Mouse (Mus musculus): ENCODE results near the gene Arsb. TPM values are rescaled to one million over a fixed set of nuclear protein-coding genes. Genes with fewer than 3 reads are reported as not detected.
A peak's percentile ranks its signal among the peaks of the same experiment; 100 is the strongest.

Gene Arsb
- polyA plus RNA-seq, 1 experiment from 2014 or later = 11.9 TPM

GRCm38 (mm10) chr13:93919536-93919935 is 148.1 kb downstream of the Arsb start:
- no peaks in the 10 kb centered on the region; the same call in 1 of the 2 replicates for H3K4me1 ChIP-seq (replicated peaks; ENCODE audit: insufficient read depth, low read length)
- no peak overlapping the region for H3K4me2 ChIP-seq (ENCODE audit: low read length)
- H3K36me3 ChIP-seq (ENCODE audit: insufficient read depth, low read length) = no peaks in the 10 kb centered on the region
- 33% methylated on average over 3 of the region's 3 CpGs for WGBS
- DNase-seq (ENCODE audit: low spot score) (no peak), ATAC-seq (replicated peaks; ENCODE audit: low FRiP score, low read depth) (no peak)
- H3K9ac ChIP-seq (ENCODE audit: low read depth, low read length) = no peak overlapping the region
- H3K9me3 ChIP-seq (replicated peaks; ENCODE audit: low read length) = no peaks in the 10 kb centered on the region
- H3K27ac ChIP-seq = no peak overlapping the region
- no peak for TF ChIP-seq CTCF (IDR thresholded peaks at IDR 0.05; ENCODE audit: low read depth)
- no peaks in the 10 kb centered on the region for H3K27me3 ChIP-seq (ENCODE audit: insufficient read depth, low read length)
- H3K4me3 ChIP-seq (replicated peaks; ENCODE audit: low read depth, low read length) = no peak overlapping the region

- DNase-seq (ENCODE audit: low spot score) (no peak), ATAC-seq (replicated peaks; ENCODE audit: low FRiP score, low read depth) (no peak)
- peaks cover 3% of the 10 kb centered on the region; the same call in 1 of the 2 replicates for H3K4me1 ChIP-seq (replicated peaks; ENCODE audit: insufficient read depth, low read length)
These were observed 148.8 kb downstream of the Arsb start for GRCm38 (mm10) chr13:93920080-93920785.

DNA sequence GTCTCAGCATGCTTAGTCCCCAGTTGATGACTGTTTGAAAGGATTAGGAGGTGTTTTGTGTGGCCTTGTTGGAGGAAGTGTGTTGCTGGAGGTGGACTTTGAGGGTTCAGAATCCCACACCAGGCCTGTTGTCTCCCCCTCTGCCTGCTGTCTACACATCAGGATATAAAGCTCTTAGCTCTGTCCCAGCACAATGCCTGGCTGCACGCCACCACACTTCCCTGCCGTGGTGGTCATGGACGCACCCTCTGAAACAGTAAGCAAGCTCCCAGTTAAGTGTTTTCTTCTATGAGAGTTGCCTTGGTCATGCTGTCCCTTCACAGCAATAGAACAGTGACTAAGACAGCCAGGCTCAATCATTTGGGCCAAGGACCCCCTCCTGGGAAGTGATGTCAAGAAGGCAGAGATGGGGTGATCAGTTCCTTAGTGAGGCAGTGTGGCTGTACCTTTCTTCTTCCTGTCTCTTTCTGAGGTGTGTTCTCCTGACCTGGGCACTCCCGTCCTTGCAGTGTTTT is 149.4 kb downstream of the Arsb start:
- Histone ChIP-seq H3K9me3 (replicated peaks; ENCODE audit: low read length) (no peaks in the 10 kb centered on the region), H3K4me3 (replicated peaks; ENCODE audit: low read depth, low read length) (no peak overlapping the region), H3K9ac (ENCODE audit: low read depth, low read length) (no peak overlapping the region), H3K4me2 (ENCODE audit: low read length) (no peak overlapping the region), H3K27ac (no peak overlapping the region), H3K27me3 (ENCODE audit: insufficient read depth, low read length) (no peaks in the 10 kb centered on the region), H3K4me1 (replicated peaks; ENCODE audit: insufficient read depth, low read length) (peaks cover 5% of the 10 kb centered on the region; the same call in 1 of the 2 replicates), H3K36me3 (ENCODE audit: insufficient read depth, low read length) (no peaks in the 10 kb centered on the region)
- no peak for ATAC-seq (replicated peaks; ENCODE audit: low FRiP score, low read depth)
- no peak for TF ChIP-seq CTCF (IDR thresholded peaks at IDR 0.05; ENCODE audit: low read depth)
- DNase-seq (ENCODE audit: low spot score) = no peak
- WGBS = 64% methylated on average over 4 of the region's 4 CpGs

More at GRCm38 (mm10) chr13:93920080-93920785, 148.8 kb downstream of the Arsb start:
- Histone ChIP-seq H3K27ac (peak overlapping the region; percentile 8; the same call in 1 of the 2 replicates), H3K4me3 (replicated peaks; ENCODE audit: low read depth, low read length) (no peak overlapping the region), H3K27me3 (ENCODE audit: insufficient read depth, low read length) (no peaks in the 10 kb centered on the region), H3K36me3 (ENCODE audit: insufficient read depth, low read length) (no peaks in the 10 kb centered on the region), H3K9ac (ENCODE audit: low read depth, low read length) (no peak overlapping the region), H3K9me3 (replicated peaks; ENCODE audit: low read length) (no peaks in the 10 kb centered on the region), H3K4me2 (ENCODE audit: low read length) (no peak overlapping the region)
- TF ChIP-seq CTCF (IDR thresholded peaks at IDR 0.05; ENCODE audit: low read depth) = no peak
- 58% methylated on average over 8 of the region's 8 CpGs for WGBS

GRCm38 (mm10) chr13:93921831-93922565 is 150.6 kb downstream of the Arsb start:
- no peak for DNase-seq (ENCODE audit: low spot score)
- 52% methylated on average over 5 of the region's 5 CpGs for WGBS
- no peak for ATAC-seq (replicated peaks; ENCODE audit: low FRiP score, low read depth)

DNA sequence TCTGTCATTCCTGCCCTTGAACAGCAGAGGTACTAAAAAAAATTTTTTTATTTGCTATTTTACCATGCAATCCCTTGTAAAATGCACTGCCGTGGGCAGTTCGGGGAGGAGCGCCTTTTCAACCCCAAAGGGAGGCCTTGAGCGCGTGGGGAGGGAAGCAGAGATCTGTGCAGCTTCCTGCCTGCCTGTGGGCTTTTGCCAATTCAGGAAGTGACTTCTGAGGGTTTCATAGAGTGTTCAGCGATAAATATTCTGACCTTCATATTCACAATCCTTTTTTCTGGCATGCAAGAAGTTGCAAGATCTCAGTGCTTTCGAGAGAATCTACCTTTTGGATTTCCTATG is 151.1 kb downstream of the Arsb start:
- no peak for TF ChIP-seq CTCF (IDR thresholded peaks at IDR 0.05; ENCODE audit: low read depth)
- WGBS = 47% methylated on average over 7 of the region's 7 CpGs
- H3K36me3 ChIP-seq (ENCODE audit: insufficient read depth, low read length) = no peaks in the 10 kb centered on the region
- no peak overlapping the region for H3K9ac ChIP-seq (ENCODE audit: low read depth, low read length)
- no peak overlapping the region for H3K4me2 ChIP-seq (ENCODE audit: low read length)
- H3K9me3 ChIP-seq (replicated peaks; ENCODE audit: low read length) = no peaks in the 10 kb centered on the region
- DNase-seq (ENCODE audit: low spot score) (peak; percentile 65), ATAC-seq (replicated peaks; ENCODE audit: low FRiP score, low read depth) (no peak)
- peaks cover 5% of the 10 kb centered on the region; the same call in 1 of the 2 replicates for H3K4me1 ChIP-seq (replicated peaks; ENCODE audit: insufficient read depth, low read length)
- no peak overlapping the region for H3K27ac ChIP-seq
- no peaks in the 10 kb centered on the region for H3K27me3 ChIP-seq (ENCODE audit: insufficient read depth, low read length)
- H3K4me3 ChIP-seq (replicated peaks; ENCODE audit: low read depth, low read length) = no peak overlapping the region

More at GRCm38 (mm10) chr13:93921831-93922565, 150.6 kb downstream of the Arsb start:
- TF ChIP-seq CTCF (IDR thresholded peaks at IDR 0.05; ENCODE audit: low read depth) = no peak
- Histone ChIP-seq H3K4me1 (replicated peaks; ENCODE audit: insufficient read depth, low read length) (peaks cover 5% of the 10 kb centered on the region; the same call in 1 of the 2 replicates), H3K4me2 (ENCODE audit: low read length) (no peak overlapping the region), H3K9me3 (replicated peaks; ENCODE audit: low read length) (no peaks in the 10 kb centered on the region), H3K9ac (ENCODE audit: low read depth, low read length) (no peak overlapping the region), H3K4me3 (replicated peaks; ENCODE audit: low read depth, low read length) (no peak overlapping the region), H3K36me3 (ENCODE audit: insufficient read depth, low read length) (no peaks in the 10 kb centered on the region), H3K27me3 (ENCODE audit: insufficient read depth, low read length) (no peaks in the 10 kb centered on the region), H3K27ac (no peak overlapping the region)

DNA sequence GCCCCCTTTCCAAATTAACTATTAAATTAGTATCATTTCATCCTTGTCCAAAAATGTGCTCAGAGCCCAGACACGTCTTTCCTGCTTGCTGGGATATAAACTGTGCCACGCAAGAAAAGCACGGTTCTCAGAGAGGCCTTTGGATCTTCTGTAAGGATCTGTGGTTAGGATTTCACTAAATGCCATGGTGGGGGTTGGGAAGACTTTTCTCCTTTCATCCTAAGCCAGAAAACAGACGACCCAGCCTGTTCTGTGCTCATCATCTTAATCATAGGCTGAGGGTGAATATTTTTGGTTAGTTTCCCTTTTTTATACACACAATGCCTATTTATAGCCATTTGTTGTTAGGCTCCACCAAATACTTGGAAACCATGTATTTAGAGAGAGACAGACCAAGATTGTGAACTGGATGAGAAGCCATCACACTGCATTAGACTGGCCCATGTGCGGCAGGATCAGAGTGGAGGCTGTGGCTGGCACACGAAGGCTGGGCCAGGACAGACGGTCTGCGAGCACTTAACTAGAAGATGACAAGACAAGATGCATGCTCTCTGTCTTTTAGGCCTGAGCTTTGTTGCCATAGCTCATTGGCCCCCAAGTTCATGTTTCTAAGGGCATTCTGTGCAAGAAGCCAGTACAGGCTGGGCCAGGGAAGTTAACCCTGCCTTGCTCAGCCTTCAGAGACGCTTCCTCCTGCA is 153.5 kb downstream of the Arsb start:
- DNase-seq (ENCODE audit: low spot score) (no peak), ATAC-seq (replicated peaks; ENCODE audit: low FRiP score, low read depth) (no peak)
- Histone ChIP-seq H3K4me3 (replicated peaks; ENCODE audit: low read depth, low read length) (no peak overlapping the region), H3K9ac (ENCODE audit: low read depth, low read length) (no peak overlapping the region), H3K4me2 (ENCODE audit: low read length) (no peak overlapping the region), H3K36me3 (ENCODE audit: insufficient read depth, low read length) (no peaks in the 10 kb centered on the region), H3K27ac (no peak overlapping the region), H3K4me1 (replicated peaks; ENCODE audit: insufficient read depth, low read length) (peaks cover 5% of the 10 kb centered on the region; the same call in 1 of the 2 replicates), H3K9me3 (replicated peaks; ENCODE audit: low read length) (no peaks in the 10 kb centered on the region), H3K27me3 (ENCODE audit: insufficient read depth, low read length) (no peaks in the 10 kb centered on the region)
- 75% methylated on average over 9 of the region's 9 CpGs for WGBS
- TF ChIP-seq CTCF (IDR thresholded peaks at IDR 0.05; ENCODE audit: low read depth) = no peak

Data from kidney, postnatal 0 days (tissue).